Mouse (Mus musculus): ENCODE data around the gene Kat2b.

- TF ChIP-seq CTCF (IDR thresholded peaks at IDR 0.05; ENCODE audit: extremely low read depth, insufficient read length, insufficient replicate concordance, low read depth, low read length) (no peak), POLR2A (IDR thresholded peaks at IDR 0.05; ENCODE audit: low read depth, low read length) (no peak)
These were observed 17.4 kb downstream of the Kat2b start for GRCm38 (mm10) chr17:53583846-53584579.

All from small intestine, adult 2 months (tissue).